Mouse (Mus musculus): ENCODE results near the gene Rab7b.

Gene Rab7b
- long read RNA-seq, experiment 1, full-length matches to known transcripts, result 9 of 13 reads
- long read RNA-seq, experiment 1, partial matches to known transcripts, result 0 of 13 reads
- long read RNA-seq, experiment 1, other reads (novel, unspliced or antisense), result 4 of 13 reads
- long read RNA-seq, experiment 2, full-length matches to known transcripts, result 8 of 14 reads
- long read RNA-seq, experiment 2, partial matches to known transcripts, result 0 of 14 reads
- long read RNA-seq, experiment 2, other reads (novel, unspliced or antisense), result 6 of 14 reads

DNA sequence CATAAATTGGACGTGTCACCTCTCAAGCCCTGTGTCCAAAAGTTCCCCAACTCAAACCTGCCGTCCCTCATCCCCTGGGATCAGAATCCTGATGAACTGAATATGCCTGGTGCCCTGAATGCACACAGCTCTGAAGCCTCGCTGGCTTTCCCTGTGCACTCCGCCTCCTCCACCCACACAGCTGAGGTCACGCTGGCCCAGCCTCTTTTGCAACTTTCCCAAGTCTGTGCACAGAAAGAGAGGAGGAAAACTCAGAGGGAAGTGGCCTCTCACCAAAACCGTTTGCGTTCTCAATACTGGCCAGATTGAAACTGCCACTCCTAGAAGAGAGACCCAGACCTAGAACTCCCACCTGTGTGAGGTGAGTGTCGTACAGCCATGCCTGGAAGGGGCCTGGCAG, at the start of gene Rab7b:
Gene Rab7b, plus strand, starts transcription at position 221 of the 400 bp plus-strand sequence.
- intact Hi-C loops (cut with DNase I), result no loop called here

DNA sequence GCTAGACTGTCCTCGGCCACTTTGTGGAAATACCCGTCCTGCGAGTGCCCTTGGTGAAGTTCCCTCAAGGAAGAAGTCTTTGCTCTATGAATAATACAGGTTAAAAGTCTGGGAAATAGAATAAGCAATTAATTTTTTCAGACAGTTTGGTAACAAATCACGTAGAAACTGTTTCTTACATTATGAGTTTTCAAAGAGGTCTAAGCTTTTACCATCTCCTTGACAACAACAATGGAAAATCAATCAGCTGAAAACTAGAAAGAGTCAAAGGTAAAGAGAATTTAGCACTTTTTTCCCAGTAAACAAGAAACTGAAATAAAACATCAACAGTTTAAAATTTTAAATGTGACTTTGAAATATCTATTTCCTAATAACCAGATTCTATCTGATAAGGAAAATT, 48.4 kb upstream of the Rab7b start:
- intact Hi-C loops (cut with DNase I), result no loop called here

- intact Hi-C loops (cut with DNase I), result no loop called here
Measured at GRCm38 (mm10) chr1:131641565-131641964, 46.9 kb upstream of the Rab7b start.

DNA sequence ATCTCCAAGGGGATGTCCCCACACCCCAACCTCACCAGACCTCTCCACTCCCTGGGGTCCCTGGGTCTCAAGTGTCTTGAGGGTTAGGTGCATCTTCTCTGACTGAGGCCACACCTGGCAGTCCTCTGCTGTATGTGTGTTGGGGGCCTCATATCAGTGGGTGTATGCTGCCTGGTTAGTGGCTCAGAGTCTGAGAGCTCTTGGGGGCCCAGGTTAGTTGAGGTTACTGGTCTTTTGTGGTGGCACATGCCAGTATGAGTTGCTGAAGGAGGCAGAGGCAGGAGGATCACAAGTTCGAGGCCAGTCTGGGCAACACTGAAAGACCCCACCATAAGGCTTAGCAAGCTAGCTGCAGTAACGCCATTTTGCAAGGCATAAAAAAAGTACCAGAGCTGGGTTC, 46.2 kb upstream of the Rab7b start:
- intact Hi-C loops (cut with DNase I), result no loop called here

DNA sequence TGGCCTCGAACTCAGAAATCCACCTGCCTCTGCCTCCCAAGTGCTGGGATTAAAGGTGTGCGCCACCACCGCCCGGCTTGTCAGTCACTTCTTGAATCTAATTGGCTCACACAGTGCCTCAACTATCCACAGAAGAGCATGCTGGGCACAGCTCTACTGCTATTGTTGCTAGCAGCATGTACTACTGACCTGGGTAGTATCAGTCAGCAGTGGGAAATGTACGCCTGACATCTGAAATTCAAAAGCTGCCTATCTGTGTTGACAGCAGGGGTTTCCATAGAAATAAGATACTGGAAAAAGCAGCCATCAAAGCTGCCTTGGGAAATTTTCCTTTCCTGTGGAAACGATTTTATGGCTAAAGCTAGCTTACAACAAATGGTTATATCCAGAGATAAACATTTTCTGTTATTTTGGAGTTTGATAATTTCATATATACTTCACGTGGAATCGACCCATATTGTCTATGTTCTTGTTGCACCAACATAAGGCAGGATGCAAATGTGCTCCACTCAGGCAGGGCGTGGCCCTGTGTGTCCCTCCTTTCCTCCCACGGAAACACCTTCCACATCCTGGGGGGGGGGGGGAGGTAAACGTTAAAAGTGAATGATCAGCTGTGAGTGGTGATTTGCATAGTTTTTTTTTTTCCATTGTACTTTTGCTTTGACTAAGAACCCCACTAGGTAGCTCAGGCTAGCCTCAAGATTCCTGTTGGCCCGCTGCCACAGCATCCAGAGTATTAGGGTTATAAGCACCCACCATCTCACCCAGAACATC, 35.6 kb upstream of the Rab7b start:
- intact Hi-C loops (cut with DNase I), result no loop called here

DNA sequence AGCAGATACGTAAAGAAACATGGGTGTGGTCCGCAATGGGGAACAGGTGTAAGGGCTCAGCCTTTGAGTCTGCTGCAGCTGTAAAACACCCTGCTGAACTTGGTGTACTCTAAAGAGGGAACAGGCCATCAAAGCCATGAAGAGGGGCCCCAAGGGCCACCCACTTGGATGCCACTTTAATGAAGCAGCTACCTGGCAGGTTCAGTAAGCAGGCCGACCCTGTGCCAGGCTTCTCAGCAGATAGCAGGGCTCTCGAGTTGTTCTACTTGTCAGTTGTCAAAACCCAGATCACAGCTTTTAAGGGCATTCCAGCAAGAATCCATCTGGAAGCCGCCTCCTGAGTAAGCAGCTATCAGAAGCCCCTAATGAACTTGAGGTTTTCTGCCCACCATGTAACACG, 32.9 kb upstream of the Rab7b start:
- intact Hi-C loops (cut with DNase I), result no loop called here

- intact Hi-C loops (cut with DNase I), result loop anchor here (1.0 kb wide), 1 partner anchor 51 kb away; no protein-coding TSS in a partner anchor
Measured at GRCm38 (mm10) chr1:131657945-131658354, 30.5 kb upstream of the Rab7b start.

- intact Hi-C loops (cut with DNase I), result no loop called here
Measured at GRCm38 (mm10) chr1:131659512-131660085, 28.9 kb upstream of the Rab7b start.

DNA sequence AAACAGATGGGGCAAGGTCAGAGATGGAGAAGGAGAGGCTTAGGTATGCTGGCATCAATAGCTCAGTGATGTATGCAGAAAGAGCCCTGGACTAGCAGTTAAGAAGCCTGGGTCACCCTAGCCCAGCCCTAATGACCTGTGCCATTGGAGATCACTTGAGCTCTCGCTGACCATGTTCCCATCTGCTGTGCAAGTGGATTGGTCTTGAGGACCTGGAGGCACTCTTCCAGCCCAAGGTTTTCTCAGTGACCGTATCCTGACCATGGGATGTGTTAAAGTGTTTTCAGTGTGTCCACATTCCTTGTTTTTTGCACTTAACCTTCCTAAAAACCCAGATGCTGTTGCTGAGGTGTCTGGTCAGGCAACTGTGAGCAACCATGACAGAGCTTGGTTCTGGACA, 28.2 kb upstream of the Rab7b start:
- intact Hi-C loops (cut with DNase I), result no loop called here

DNA sequence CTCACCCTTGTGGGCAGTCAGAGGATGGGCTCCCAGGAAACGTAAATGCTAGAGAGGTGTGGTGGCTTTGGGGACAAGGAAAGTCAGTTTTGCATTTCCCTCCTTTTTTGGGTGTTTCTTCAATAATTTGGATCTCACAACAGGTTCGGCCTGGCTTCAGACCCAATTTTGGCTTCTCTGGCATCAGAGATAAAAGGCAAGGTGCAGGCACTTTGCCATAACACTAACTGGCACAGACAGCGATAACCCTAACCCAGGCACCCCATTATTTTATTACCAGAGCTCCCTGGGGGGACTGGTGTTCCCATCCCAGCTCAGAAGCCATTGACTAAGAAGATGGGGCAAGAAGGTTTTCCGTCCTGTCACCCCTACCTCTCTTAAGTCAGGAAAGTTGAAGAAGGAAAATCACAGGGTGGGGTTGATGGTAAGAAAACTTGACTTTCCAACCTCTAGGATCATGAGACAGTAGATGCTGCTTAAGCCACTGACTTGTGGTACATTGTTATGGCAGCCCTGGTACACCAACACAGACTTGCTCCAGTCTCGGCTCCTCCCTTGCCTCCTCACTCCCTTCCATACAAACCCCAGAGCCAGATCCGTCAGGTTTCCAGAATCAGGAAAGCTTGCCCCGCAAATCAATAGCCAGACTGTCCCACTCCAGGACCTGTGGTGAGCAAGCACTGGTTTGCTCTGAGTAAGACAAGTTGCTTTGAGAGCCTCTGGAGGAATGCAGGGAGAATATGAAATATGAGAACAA, 27.6 kb upstream of the Rab7b start:
- intact Hi-C loops (cut with DNase I), result no loop called here

GRCm38 (mm10) chr1:131661749-131662148, 26.7 kb upstream of the Rab7b start:
- intact Hi-C loops (cut with DNase I), result no loop called here

DNA sequence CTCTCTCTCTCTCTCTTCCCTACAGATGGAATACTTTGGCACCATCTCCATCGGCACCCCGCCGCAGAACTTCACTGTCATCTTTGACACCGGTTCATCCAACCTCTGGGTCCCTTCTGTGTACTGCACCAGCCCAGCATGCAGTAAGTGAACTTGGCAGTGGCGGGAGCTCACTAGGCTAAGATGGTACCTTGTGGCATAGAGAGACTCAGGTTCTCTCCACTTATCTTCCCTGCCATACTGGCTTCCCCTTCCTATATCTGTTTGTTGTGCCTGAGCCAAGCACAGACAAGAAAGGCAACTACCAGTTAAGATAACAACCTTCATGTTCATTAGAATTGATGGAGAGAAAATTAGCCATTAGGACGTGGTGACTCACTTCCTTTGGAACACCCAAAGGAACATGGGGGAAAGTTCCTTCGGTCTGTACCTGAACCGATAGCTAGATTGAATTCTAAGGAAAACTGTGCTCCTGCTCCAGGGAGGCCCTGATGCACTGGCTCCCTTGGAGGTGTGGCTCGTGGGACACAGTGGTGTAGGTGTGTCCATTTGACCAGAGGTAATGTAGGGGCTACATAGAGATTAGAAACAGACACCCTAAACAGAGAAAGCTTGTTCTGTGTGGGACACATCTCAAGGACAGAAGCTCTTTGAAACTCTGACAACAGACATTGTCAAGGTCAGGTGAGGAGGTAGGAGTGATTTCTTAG, 25.1 kb upstream of the Rab7b start:
- intact Hi-C loops (cut with DNase I), result no loop called here

DNA sequence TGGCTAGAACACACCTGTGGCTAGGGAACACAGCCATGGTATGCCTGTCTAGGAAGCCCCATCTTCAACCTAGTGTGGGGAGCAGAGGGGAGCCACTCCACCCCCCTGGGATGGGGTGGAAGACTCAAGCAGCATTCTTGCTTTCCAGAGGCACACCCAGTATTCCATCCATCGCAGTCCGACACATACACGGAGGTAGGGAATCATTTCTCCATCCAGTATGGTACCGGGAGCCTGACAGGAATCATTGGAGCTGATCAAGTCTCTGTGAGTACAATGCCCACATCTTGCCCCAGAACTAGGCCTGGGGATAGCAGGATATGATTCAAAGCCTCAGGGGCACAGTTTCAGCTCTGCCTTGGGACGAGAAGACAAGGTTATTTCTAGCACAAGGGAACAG, 24.4 kb upstream of the Rab7b start:
- intact Hi-C loops (cut with DNase I), result no loop called here

- intact Hi-C loops (cut with DNase I), result no loop called here
Measured at GRCm38 (mm10) chr1:131665886-131666285, 22.6 kb upstream of the Rab7b start.

DNA sequence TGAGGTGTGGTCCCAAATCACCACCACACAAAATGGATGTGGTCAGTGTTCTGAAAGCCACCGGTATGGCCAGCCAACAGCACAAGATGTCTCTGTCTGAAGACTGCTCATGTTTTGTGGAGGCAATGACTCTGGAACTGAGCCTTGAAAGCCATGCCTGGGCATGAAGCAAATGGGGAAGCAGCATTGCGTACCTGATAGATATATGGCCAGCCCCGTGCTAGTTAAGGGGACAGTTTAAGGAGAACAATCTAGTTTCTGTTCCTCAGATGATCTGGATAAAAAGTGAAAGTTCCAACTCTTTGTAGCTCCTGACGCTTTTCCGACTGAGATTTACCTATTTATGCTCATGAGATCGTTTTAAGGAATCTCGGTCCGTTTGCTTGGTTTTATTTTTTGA, 17.4 kb upstream of the Rab7b start:
- intact Hi-C loops (cut with DNase I), result no loop called here

GRCm38 (mm10) chr1:131672361-131672760, 16.1 kb upstream of the Rab7b start:
- intact Hi-C loops (cut with DNase I), result no loop called here

- intact Hi-C loops (cut with DNase I), result no loop called here
Measured at GRCm38 (mm10) chr1:131679644-131680043, 8.9 kb upstream of the Rab7b start.

DNA sequence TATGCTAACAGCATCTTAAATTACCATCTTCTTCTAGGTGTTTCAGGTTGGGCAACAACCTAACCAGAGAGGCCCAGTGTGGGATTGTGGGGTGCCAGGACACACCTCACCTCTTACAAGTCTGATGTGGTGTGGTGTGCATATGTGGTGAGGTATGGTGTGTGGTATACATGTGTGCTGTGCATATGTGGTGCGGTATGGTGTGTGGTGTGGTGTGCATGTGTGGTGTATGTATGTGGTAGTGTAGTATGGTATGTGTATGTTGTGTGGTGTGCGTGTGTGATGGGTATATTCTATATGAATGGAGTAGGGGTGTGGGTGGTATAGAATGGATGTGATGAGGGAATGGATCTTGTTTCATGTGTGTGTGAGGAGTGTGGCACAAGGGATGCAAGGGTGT, 756 bp upstream of the Rab7b start:
- intact Hi-C loops (cut with DNase I), result no loop called here

GRCm38 (mm10) chr1:131689016-131689415, 521 bp downstream of the Rab7b start:
- intact Hi-C loops (cut with DNase I), result no loop called here

GRCm38 (mm10) chr1:131689899-131690298, 1.4 kb downstream of the Rab7b start:
- intact Hi-C loops (cut with DNase I), result no loop called here

- intact Hi-C loops (cut with DNase I), result no loop called here
Measured at GRCm38 (mm10) chr1:131690435-131690834, 1.9 kb downstream of the Rab7b start.

All from adrenal gland (tissue).